Mouse (Mus musculus) heart, embryonic 11.5 days (tissue): ENCODE results near the gene Srd5a2. TPM values are rescaled to one million over a fixed set of nuclear protein-coding genes. Genes with fewer than 3 reads are reported as not detected.
"Not testable (repeated sequence)": the region's sequence is repeated elsewhere in the genome, so short reads cannot be mapped to it uniquely, and the experiment has no call there.

Experiments used
- ATAC-seq: fragments of 200-750 bp; cut with Nextera tagmentation; replicated peaks from 2 replicates; pipeline ENCODE4 v1.8.0; 2017; ENCODE audit warnings: moderate library complexity; ENCODE audit not compliant: insufficient number of reproducible peaks, low FRiP score, low TSS enrichment
- H3K27ac ChIP-seq: fragments of 300-500 bp; sonication (generic); 2 replicates; pipeline ENCODE4 v1.5.1; 2014; ENCODE audit warnings: mild to moderate bottlenecking, low read depth, low read length
- H3K27me3 ChIP-seq: fragments of 300-500 bp; sonication (generic); 2 replicates; pipeline ENCODE4 v1.6.1; 2014; ENCODE audit warnings: mild to moderate bottlenecking, low read length, mixed read lengths; ENCODE audit not compliant: control insufficient read depth, insufficient read depth
- H3K36me3 ChIP-seq: fragments of 300-500 bp; sonication (generic); 2 replicates; pipeline ENCODE4 v1.6.1; 2014; ENCODE audit warnings: mild to moderate bottlenecking, low read length, moderate library complexity, mixed read lengths; ENCODE audit not compliant: control insufficient read depth, insufficient read depth
- H3K4me1 ChIP-seq: fragments of 300-500 bp; sonication (generic); 2 replicates; pipeline ENCODE4 v1.6.1; 2014; ENCODE audit warnings: low read length; ENCODE audit not compliant: control insufficient read depth, insufficient read depth
- H3K4me2 ChIP-seq: fragments of 300-500 bp; sonication (generic); 2 replicates; pipeline ENCODE4 v1.6.1; 2014; ENCODE audit warnings: mild to moderate bottlenecking, moderate library complexity
- H3K4me3 ChIP-seq: fragments of 300-500 bp; sonication (generic); 2 replicates; pipeline ENCODE4 v1.5.1; 2014; ENCODE audit warnings: low read depth, low read length
- H3K9ac ChIP-seq: fragments of 300-500 bp; sonication (generic); 2 replicates; pipeline ENCODE4 v1.6.1; 2014; ENCODE audit warnings: mild to moderate bottlenecking, low read depth, low read length, moderate library complexity
- H3K9me3 ChIP-seq: fragments of 300-500 bp; sonication (generic); replicated peaks from 2 replicates; pipeline ENCODE4 v1.6.1; 2016; ENCODE audit warnings: low read length; ENCODE audit not compliant: control insufficient read depth
- WGBS: fragments of 180-500 bp; shearing (Covaris S2); extraction: QIAGEN DNeasy Blood & Tissue Kit; methylation state at CpG from one replicate; pipeline ENCODE4 v1.1.7; 2014; ENCODE audit not compliant: insufficient replicate concordance; 5-methylcytosine and 5-hydroxymethylcytosine counted together
- polyA plus RNA-seq: library from polyadenylated mRNA; unstranded; fragments of >200 nt; fragmentation: Nextera tagmentation; extraction: Ambion mirVana; gene quantifications from 2 replicates; pipeline ENCODE4 v1.2.1, GENCODE M21; 2014

Srd5a2 gene
- not detected in 2 replicates for polyA plus RNA-seq

DNA sequence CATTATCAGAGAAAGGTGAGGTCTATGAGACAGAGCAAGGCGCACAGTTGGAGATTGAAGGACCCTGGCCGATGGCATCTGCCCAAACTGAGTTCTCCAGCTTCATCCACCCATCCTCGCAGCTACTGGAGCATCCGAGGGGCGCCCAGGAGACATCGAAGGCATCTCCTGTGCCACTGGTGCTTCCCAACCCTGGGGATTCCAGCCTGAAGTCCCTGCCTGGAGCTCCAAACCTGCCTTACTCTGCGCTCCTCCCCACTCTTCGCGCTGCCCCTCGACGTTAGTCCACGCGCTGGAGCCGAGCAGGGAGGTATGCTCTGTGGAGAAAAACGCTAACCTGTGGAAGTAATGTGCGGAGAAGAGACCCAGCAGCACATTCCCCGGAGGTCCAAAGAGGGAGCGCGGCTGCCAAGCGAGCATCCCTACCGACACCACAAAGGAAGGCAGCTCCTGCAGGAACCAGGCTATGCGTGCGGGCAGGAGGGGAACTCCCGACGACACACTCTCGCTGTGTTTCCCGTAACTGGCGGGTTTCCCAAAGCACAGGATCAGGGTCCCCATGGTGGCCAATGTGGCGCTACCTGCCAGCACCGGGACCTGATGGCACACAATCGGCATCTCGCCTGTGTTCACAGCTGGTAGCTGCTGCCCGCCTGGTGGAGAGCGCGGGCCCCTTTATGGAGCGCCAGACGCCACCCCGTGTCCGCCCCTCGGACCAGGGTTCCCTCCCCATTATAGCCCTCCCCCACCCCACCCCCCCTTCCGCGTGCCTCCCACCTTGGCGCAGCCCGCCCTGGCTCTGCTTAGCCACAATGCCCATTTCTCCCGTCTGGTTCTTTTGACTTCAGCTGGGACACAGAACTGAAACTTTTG is at the start of gene Srd5a2:
Gene Srd5a2 (minus strand): TSS at position 707 of the 873 bp plus-strand sequence.
- Histone ChIP-seq H3K4me3 (peak within 1 kb of the TSS; percentile 37), H3K27me3 (peaks cover 47% of the 10 kb centered on the region), H3K27ac (no peak within 1 kb of the TSS), H3K4me2 (peak within 1 kb of the TSS; percentile 62), H3K9me3 (no peaks in the 10 kb centered on the region), H3K9ac (no peak within 1 kb of the TSS), H3K36me3 (no peaks in the 10 kb centered on the region), H3K4me1 (peaks cover 5% of the 10 kb centered on the region; the same call in 1 of the 2 replicates)
- WGBS, result 2% methylated on average over 45 of the region's 45 CpGs
- no peak for ATAC-seq

DNA sequence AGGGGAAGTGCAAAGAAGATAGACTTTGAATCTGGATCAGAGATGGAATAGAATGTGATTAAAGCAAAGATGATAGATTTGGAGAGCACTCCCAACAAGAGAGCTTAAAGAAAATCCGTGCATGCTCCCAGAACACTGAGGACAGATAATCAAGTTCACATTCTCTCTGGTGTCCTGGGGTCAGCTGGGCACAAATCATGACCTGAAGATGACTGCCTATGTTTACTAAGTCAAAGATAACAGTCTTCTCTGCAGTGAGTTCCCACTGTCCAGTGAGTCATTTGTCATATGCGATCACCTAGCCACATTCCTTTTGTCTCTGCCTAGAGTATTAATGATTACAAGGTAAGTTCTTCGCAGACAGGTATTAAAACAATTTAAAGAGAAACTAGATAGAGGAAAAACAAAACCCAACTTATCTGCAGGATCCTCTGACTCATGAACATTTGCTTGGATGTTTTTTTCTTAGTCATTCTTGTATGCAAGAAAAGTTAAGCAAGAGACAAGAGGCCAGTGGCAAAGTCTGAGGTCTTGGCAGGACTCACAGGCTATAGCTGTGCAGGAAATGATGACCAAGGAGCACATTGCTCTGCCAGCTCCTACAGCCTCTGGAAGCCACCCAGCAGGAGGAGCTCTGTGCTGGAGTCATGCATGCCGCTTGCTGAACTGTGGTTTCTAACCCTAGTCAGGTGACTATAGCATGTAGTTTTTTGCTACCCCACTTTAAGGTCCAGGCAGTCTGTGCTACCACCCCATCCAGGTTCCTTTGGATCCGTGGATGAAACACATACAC is 41.4 kb upstream of the Srd5a2 start:
- ATAC-seq, result no peak
- Histone ChIP-seq H3K4me1 (no peaks in the 10 kb centered on the region), H3K9me3 (no peaks in the 10 kb centered on the region), H3K9ac (no peak overlapping the region), H3K27ac (no peak overlapping the region), H3K27me3 (no peaks in the 10 kb centered on the region), H3K36me3 (no peaks in the 10 kb centered on the region), H3K4me2 (no peak overlapping the region), H3K4me3 (no peak overlapping the region)
- WGBS, result 74% methylated on average over 5 of the region's 5 CpGs

DNA sequence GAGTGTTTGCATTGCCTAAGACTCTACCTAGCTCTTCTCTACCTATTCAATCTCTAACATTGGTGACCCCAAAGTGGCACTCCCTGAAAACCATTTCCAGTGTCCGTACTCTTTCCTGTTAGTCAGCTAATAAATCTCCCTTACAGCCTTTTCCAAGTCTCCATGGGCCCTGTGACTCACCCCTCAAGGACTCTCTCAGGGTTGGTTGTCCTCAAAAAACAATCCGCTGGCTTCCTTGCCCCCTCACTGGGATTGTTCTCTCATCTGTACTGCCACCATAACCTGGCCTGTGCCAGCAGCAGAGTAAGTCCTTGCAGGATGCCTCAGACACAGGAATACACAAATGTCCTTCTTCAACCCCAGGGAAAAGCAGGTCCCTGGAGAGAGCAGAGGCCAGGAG is 40.3 kb upstream of the Srd5a2 start:
- ATAC-seq, result no peak
- H3K9me3 ChIP-seq, result no peaks in the 10 kb centered on the region
- 82% methylated on average over 2 of the region's 2 CpGs for WGBS

DNA sequence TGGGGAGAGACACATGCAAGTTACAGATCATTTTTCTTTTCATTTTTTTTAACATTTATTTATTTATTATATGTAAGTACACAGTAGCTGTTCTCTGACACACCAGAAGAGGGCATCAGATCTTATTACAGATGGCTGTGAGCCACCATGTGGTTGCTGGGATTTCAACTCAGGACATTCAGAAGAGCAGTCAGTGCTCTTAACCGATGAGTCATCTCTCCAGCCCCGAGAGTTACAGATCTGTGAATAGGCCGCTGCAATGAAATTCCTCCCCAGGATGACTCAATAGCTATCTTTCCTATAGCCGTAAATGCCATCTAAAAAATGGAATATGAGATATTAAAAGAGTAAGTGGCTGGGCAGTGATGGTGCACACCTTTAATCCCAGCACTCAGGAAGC is 35.7 kb upstream of the Srd5a2 start:
- H3K9ac ChIP-seq, result no peak overlapping the region
- H3K27ac ChIP-seq, result no peak overlapping the region
- no peak overlapping the region for H3K4me3 ChIP-seq
- H3K4me2 ChIP-seq, result no peak overlapping the region
- no peaks in the 10 kb centered on the region for H3K36me3 ChIP-seq
- no peaks in the 10 kb centered on the region for H3K27me3 ChIP-seq
- 80% methylated on average over 4 of the region's 4 CpGs for WGBS
- no peak for ATAC-seq
- no peaks in the 10 kb centered on the region for H3K9me3 ChIP-seq
- no peaks in the 10 kb centered on the region for H3K4me1 ChIP-seq

More for the DNA sequence above, 40.3 kb upstream of the Srd5a2 start:
- Histone ChIP-seq H3K4me1 (no peaks in the 10 kb centered on the region), H3K9ac (no peak overlapping the region), H3K27ac (no peak overlapping the region), H3K4me2 (no peak overlapping the region), H3K4me3 (no peak overlapping the region), H3K27me3 (no peaks in the 10 kb centered on the region), H3K36me3 (no peaks in the 10 kb centered on the region)

DNA sequence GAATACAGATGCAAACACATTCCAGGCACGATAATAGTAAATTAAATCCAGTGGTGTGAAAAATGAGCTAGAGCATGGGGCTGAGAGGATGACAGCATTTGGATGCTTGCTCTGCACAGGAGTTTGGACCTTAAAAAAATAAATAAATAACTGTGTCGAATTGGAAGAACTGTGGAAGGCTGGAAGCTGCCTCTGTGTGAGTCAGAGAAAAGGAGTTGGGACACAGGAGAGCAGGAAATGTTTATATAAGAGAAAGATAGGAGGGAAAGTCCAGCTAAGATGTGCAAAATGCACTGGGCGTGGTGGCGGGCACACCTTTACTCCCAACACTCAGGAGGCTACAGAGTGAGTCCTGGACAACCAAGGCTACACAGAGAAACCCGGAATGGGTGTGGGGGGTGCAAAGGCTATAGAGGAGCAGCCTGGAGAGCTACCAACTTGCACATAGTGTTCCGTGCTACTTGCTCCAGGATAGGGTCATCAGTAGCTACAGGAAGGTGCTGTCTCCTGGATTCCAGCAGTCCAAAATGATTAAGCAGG is 32.4 kb upstream of the Srd5a2 start:
- H3K36me3 ChIP-seq, result no peaks in the 10 kb centered on the region
- H3K4me3 ChIP-seq, result no peak overlapping the region
- H3K9ac ChIP-seq, result no peak overlapping the region
- no peaks in the 10 kb centered on the region for H3K4me1 ChIP-seq
- H3K4me2 ChIP-seq, result no peak overlapping the region
- H3K27me3 ChIP-seq, result no peaks in the 10 kb centered on the region
- H3K9me3 ChIP-seq, result no peaks in the 10 kb centered on the region
- no peak overlapping the region for H3K27ac ChIP-seq
- ATAC-seq, result no peak
- WGBS, result 74% methylated on average over 6 of the region's 6 CpGs

DNA sequence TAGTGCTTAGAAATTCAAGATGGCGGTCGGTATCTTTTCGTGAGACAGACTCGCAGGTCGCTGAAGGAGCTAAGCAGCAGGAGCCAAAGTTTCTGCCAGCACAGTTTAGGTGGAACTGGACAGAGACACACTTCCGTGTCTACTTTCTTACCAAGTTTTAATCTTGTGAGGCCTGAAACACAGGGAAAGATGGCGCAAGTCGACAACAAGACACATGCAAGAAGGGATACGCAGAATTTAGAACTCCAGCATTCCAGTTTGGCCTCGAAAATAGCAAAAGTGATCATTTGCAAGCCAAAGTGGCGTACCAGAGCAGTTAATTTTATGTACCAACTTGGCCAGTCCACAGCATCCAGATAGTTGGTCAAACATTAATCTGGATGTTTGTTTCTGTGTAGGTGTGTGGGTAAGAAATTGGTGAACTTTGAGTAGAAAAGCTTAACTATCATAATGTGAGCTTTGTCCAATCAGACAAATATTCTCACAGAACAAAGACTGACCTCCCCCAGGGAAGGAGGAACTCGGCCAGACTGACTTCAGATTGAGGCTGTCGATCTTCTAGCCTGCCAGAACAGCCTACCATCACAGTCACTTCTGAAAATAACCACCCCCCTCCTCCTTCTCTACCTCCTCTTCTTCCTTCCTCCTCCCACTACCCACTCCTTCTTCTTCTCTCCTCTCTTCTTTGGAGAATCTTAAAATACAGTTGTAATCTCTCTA is 31.2 kb upstream of the Srd5a2 start:
- Histone ChIP-seq H3K27ac (no peak overlapping the region), H3K4me2 (no peak overlapping the region), H3K4me1 (no peaks in the 10 kb centered on the region), H3K9me3 (no peaks in the 10 kb centered on the region), H3K9ac (no peak overlapping the region), H3K4me3 (no peak overlapping the region), H3K27me3 (no peaks in the 10 kb centered on the region), H3K36me3 (no peaks in the 10 kb centered on the region)
- WGBS, result 78% methylated on average over 13 of the region's 13 CpGs
- ATAC-seq, result no peak

DNA sequence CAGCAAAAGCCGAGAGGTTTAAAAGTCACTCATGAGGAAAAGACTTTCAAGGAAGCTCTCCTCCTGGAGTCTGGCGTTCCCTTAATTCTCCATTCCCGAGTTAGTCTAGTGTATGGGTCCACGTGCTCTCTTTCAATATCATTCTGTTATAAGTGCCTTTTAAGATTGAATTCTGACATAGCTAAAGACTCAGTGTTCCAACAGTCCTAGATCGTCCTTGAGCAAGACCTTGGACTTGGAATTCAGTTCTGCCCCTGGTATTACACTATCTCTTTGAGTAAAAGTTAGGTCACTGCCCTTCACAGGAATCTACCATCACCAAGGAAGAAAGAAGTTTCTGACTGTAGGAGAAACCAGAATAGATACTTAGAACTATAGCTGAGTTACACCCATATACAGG is 25.4 kb upstream of the Srd5a2 start:
- H3K27me3 ChIP-seq, H3K36me3 ChIP-seq, H3K9ac ChIP-seq, ATAC-seq, H3K4me2 ChIP-seq, H3K27ac ChIP-seq, H3K9me3 ChIP-seq, H3K4me3 ChIP-seq, H3K4me1 ChIP-seq: not testable (repeated sequence)
- WGBS, result 83% methylated on average over 5 of the region's 5 CpGs

DNA sequence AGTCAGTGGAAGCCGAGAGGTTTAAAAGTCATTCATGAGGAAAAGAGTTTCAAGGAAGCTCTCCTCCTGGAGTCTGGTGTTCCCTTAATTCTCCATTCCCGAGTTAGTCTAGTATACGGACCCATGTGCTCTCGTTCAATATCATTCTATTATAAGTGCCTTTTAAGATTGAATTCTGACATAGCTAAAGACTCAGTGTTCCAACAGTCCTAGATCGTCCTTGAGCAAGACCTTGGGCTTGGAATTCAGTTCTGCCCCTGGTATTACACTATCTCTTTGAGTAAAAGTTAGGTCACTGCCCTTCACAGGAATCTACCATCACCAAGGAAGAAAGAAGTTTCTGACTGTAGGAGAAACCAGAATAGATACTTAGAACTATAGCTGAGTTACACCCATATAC is 15.0 kb upstream of the Srd5a2 start:
- H3K27ac ChIP-seq, H3K4me1 ChIP-seq, H3K9me3 ChIP-seq, H3K9ac ChIP-seq, ATAC-seq, H3K36me3 ChIP-seq, H3K4me3 ChIP-seq, H3K4me2 ChIP-seq, H3K27me3 ChIP-seq: not testable (repeated sequence)
- 78% methylated on average over 5 of the region's 5 CpGs for WGBS
